Mouse (Mus musculus) cortical plate, adult 2 months (tissue): Measurements from ENCODE around the gene Enthd1. TPM values are rescaled to one million over a fixed set of nuclear protein-coding genes. Genes with fewer than 3 reads are reported as not detected.
A peak's percentile ranks its signal among the peaks of the same experiment; 100 is the strongest.

Source experiments
- H3K27ac ChIP-seq: fragments of 200-500 bp; 2 replicates; pipeline ENCODE4 v1.5.1; 2012; ENCODE audit warnings: low read length, control low read depth, inconsistent platforms; ENCODE audit not compliant: insufficient read depth
- H3K4me1 ChIP-seq: fragments of 200-500 bp; 2 replicates; pipeline ENCODE4 v1.6.1; 2011; ENCODE audit warnings: low read length; ENCODE audit not compliant: control insufficient read depth, insufficient read depth
- H3K4me3 ChIP-seq: fragments of 200-500 bp; 2 replicates; pipeline ENCODE4 v1.5.1; 2011; ENCODE audit warnings: mild to moderate bottlenecking, low read length, control low read depth; ENCODE audit not compliant: insufficient read depth
- CTCF ChIP-seq: fragments of 200-500 bp; IDR thresholded peaks from 2 replicates; pipeline ENCODE4 v1.5.1; 2011; ENCODE audit warnings: mild to moderate bottlenecking, control low read depth, low read length; ENCODE audit not compliant: insufficient read depth; ENCODE audit errors: extremely low read depth
- POLR2A ChIP-seq: fragments of 200-500 bp; IDR thresholded peaks from 2 replicates; pipeline ENCODE4 v1.6.1; 2011; ENCODE audit warnings: mild to moderate bottlenecking, low read length, control low read depth; ENCODE audit not compliant: insufficient read depth; ENCODE audit errors: extremely low read depth
- polyA plus RNA-seq: library from polyadenylated mRNA; depleted of rRNA; stranded (reverse); fragments of >200 nt; gene quantifications from 2 replicates; pipeline ENCODE4 v1.2.3, GENCODE M21; 2012

The Enthd1 gene
- polyA plus RNA-seq, 1 experiment = not detected

GRCm38 (mm10) chr15:80538671-80539340 lies 26.1 kb downstream of the Enthd1 start:
- Histone ChIP-seq H3K27ac (no peak overlapping the region), H3K4me3 (no peak overlapping the region), H3K4me1 (peaks cover 2% of the 10 kb centered on the region)
- TF ChIP-seq CTCF = no peak
- TF ChIP-seq POLR2A = no peak

GRCm38 (mm10) chr15:80538075-80538474 lies 26.9 kb downstream of the Enthd1 start:
- no peak overlapping the region for H3K27ac ChIP-seq
- no peak for TF ChIP-seq POLR2A
- no peak for TF ChIP-seq CTCF
- no peak overlapping the region for H3K4me3 ChIP-seq
- peaks cover 2% of the 10 kb centered on the region for H3K4me1 ChIP-seq

- no peak overlapping the region for H3K4me3 ChIP-seq
- no peak for TF ChIP-seq CTCF
- peak; percentile 24; the same call in 1 of the 2 replicates for TF ChIP-seq POLR2A
- H3K4me1 ChIP-seq = peaks cover 2% of the 10 kb centered on the region
- no peak overlapping the region for H3K27ac ChIP-seq
Measured at GRCm38 (mm10) chr15:80536051-80536450, 28.9 kb downstream of the Enthd1 start.

GRCm38 (mm10) chr15:80533274-80533673 lies 31.7 kb downstream of the Enthd1 start:
- H3K4me3 ChIP-seq = no peak overlapping the region
- peaks cover 6% of the 10 kb centered on the region for H3K4me1 ChIP-seq
- TF ChIP-seq POLR2A = no peak
- no peak for TF ChIP-seq CTCF

GRCm38 (mm10) chr15:80532281-80533072 lies 32.5 kb downstream of the Enthd1 start:
- H3K4me3 ChIP-seq = no peak overlapping the region
- TF ChIP-seq CTCF = no peak
- no peak for TF ChIP-seq POLR2A
- H3K4me1 ChIP-seq = peaks cover 6% of the 10 kb centered on the region
- no peak overlapping the region for H3K27ac ChIP-seq

More at GRCm38 (mm10) chr15:80533274-80533673, 31.7 kb downstream of the Enthd1 start:
- no peak overlapping the region for H3K27ac ChIP-seq

GRCm38 (mm10) chr15:80531026-80531425 lies 33.9 kb downstream of the Enthd1 start:
- H3K4me3 ChIP-seq = no peak overlapping the region
- no peak overlapping the region for H3K27ac ChIP-seq
- TF ChIP-seq CTCF = no peak
- no peak for TF ChIP-seq POLR2A
- H3K4me1 ChIP-seq = peaks cover 4% of the 10 kb centered on the region; the same call in 1 of the 2 replicates

GRCm38 (mm10) chr15:80529955-80530869 lies 34.7 kb downstream of the Enthd1 start:
- Histone ChIP-seq H3K27ac (no peak overlapping the region), H3K4me3 (no peak overlapping the region), H3K4me1 (peaks cover 4% of the 10 kb centered on the region; the same call in 1 of the 2 replicates)
- TF ChIP-seq POLR2A = peak; percentile 38; the same call in 1 of the 2 replicates
- no peak for TF ChIP-seq CTCF

GRCm38 (mm10) chr15:80521661-80522388 lies 43.1 kb downstream of the Enthd1 start:
- Histone ChIP-seq H3K4me1 (peaks cover 4% of the 10 kb centered on the region; the same call in 1 of the 2 replicates), H3K27ac (no peak overlapping the region), H3K4me3 (no peak overlapping the region)
- no peak for TF ChIP-seq CTCF
- no peak for TF ChIP-seq POLR2A
